Mouse (Mus musculus): ENCODE results near the gene H2al1g.
"Not testable (repeated sequence)": the region's sequence is repeated elsewhere in the genome, so short reads cannot be mapped to it uniquely, and the experiment has no call there.

H2al1g gene

DNA sequence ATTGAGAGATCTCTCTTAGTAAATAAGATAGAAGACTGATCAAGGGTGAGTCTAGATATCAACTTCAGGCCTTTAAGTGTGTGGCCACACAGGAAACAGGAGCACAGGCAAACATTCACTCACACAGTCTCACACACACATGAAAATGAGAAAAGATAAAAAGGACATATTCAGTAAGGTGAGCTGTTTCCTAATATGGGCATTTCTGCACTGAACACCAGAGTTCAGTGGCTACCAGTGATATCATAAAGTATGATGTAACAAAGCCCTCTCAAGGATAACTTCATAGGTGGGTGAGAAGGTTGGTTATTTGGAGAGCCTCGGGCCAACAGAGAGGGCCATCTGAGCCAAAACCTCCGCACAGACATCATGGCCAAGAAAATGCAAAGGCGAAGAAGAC, at the start of gene H2al1g:
H2al1g (plus strand) TSS at position 301 of the 400 bp plus-strand sequence.
- DNase-seq = not testable (repeated sequence)

DNA sequence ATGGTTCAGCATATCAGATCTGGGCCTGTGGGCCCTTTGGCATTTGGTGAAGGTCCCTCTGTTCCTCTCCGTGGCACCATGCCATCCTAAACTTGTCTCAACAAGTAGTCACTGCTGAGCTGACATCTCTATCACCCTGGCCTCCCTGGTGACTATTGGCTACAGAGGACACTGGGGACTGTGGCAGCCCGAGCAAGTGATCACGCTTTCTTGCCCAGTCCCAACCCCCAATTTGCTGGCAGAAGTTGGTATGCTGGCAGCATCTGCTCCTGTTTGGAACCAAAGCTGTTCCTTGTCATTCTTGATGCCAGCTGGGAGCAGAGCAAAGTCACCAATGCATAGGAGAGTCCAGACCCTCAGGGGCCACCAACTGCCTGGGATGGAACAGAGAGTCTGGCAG, 49.0 kb upstream of the H2al1g start:
- DNase-seq = no peak

DNA sequence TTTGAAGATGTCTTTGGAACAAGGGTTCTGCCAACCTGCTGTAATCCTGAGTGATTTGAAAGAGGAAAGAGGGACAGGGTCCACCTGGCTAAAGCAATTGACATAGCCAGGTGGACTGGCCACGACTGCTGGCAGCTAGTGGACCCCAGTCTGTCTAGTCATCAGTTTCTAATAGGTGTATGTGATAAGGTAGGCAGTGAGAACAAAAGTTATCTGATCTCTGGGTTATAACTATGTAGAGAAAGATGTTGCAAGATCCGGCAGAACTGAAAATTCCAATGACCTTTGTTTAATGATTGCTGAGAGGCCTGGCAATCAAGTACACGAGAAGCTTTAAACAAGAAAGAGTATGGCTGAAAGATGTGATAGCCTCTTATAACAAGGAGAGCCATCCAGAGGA, 44.9 kb upstream of the H2al1g start:
- no peak for DNase-seq

DNA sequence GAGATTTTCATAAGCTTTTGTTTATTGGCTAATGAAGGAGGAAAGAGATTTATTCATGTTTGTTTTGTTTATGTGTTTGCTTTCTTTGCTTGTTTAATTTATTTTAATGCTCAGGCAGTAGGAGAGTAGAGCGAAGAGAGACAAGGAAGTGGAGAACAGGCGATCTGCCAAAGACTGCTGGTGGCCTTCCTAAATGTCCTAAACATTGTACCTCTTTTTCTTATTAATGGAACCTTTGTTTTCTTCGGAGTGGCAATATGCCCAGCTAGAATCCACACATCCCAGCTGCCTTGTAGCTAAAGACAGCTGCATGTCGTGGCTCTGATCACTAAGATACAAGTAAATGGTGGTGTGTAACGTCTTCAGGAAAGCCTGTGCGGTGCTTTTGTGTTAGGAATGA, 41.0 kb upstream of the H2al1g start:
- DNase-seq = no peak

DNA sequence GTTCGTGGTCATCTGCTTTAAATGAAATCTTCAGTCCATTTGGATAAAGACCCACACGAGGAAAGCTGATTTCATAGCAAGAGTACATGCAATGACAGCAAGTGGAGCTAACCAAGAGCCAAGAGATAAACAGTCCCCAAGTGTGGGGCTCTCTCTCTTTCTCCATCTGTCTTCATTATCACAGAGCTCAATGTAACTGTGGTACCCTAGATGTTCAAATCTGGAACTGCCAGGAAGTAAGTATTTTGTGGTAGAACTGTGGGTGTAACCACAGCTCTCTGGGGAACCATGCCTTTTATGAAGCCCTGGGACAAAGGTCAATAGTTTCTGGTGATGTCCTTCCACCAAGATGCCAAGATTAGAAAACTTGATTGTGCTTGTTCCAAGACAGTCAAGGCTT, 37.3 kb upstream of the H2al1g start:
- DNase-seq = no peak

DNA sequence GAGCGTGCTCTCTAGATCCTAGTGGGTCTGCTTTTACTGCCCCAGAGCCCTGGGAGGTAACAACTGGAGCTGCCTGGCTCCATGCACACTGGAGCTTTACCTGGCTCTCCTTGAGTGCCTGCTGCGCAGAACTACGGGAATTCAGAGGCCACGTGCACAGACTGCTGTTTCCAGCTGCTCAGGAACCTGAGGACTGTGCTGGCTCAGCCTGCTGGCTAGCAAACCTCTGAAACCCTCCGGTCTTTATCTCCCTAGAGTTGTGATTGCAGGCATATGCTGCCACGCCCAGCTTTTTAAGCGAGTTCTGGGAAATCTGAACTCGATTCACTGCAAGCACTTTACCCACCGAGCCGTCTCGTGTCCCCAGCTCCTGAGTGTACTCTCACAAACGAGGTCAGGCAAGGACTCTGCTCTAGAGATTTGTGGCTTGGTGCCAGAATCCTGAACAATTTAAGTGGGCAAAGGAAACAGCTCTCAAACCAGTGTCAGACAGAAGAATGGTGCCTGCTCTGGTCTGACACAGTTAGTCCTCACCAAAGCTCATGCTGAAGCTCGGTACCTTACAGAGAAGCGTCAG, 29.7 kb upstream of the H2al1g start:
- peak; percentile 19 for DNase-seq

DNA sequence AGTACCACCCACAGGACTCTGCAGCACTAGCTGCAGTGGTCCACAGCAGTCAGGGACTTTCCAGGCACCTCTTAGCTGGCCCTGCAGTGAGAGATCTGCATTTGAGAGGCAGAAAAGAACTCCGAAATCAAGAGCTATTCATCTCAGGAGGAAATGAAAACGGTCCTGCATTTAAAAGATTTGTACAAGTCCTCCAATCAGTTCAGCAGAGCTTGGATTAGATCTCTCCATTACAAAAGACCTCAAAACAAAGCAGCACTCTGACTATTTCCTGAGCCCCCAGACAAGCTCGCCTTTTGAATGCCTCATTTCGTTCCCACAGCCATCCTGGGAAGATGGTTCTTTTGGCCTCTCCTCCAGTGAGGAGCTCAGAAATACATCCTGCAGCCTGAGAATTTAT, 28.8 kb upstream of the H2al1g start:
- DNase-seq = no peak

DNA sequence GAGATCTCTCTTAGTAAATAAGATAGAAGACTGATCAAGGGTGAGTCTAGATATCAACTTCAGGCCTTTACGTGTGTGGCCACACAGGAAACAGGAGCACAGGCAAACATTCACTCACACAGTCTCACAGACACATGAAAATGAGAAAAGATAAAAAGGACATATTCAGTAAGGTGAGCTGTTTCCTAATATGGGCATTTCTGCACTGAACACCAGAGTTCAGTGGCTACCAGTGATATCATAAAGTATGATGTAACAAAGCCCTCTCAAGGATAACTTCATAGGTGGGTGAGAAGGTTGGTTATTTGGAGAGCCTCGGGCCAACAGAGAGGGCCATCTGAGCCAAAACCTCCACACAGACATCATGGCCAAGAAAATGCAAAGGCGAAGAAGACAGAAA, 19.1 kb upstream of the H2al1g start, which contains the start of gene H2al1a:
H2al1a (plus strand) TSS at position 301 of the 400 bp plus-strand sequence.
- not testable (repeated sequence) for DNase-seq

DNA sequence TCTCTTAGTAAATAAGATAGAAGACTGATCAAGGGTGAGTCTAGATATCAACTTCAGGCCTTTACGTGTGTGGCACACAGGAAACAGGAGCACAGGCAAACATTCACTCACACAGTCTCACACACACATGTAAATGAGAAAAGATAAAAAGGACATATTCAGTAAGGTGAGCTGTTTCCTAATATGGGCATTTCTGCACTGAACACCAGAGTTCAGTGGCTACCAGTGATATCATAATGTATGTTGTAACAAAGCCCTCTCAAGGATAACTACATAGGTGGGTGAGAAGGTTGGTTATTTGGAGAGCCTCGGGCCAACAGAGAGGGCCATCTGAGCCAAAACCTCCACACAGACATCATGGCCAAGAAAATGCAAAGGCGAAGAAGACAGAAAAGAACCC, 15.9 kb upstream of the H2al1g start, which contains the start of gene H2al1b:
H2al1b (plus strand) TSS at position 301 of the 400 bp plus-strand sequence.
- DNase-seq = not testable (repeated sequence)

DNA sequence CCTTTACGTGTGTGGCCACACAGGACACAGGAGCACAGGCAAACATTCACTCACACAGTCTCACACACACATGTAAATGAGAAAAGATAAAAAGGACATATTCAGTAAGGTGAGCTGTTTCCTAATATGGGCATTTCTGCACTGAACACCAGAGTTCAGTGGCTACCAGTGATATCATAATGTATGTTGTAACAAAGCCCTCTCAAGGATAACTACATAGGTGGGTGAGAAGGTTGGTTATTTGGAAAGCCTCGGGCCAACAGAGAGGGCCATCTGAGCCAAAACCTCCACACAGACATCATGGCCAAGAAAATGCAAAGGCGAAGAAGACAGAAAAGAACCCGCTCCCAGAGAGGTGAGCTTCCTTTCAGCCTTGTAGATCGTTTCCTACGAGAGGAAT, 12.7 kb upstream of the H2al1g start, which contains the start of gene H2al1c:
H2al1c (plus strand) TSS at position 301 of the 400 bp plus-strand sequence.
- not testable (repeated sequence) for DNase-seq

DNA sequence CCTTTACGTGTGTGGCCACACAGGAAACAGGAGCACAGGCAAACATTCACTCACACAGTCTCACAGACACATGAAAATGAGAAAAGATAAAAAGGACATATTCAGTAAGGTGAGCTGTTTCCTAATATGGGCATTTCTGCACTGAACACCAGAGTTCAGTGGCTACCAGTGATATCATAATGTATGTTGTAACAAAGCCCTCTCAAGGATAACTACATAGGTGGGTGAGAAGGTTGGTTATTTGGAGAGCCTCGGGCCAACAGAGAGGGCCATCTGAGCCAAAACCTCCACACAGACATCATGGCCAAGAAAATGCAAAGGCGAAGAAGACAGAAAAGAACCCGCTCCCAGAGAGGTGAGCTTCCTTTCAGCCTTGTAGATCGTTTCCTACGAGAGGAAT, 9.5 kb upstream of the H2al1g start, which contains the start of gene H2al1d:
H2al1d (plus strand) TSS at position 301 of the 400 bp plus-strand sequence.
- DNase-seq = not testable (repeated sequence)

DNA sequence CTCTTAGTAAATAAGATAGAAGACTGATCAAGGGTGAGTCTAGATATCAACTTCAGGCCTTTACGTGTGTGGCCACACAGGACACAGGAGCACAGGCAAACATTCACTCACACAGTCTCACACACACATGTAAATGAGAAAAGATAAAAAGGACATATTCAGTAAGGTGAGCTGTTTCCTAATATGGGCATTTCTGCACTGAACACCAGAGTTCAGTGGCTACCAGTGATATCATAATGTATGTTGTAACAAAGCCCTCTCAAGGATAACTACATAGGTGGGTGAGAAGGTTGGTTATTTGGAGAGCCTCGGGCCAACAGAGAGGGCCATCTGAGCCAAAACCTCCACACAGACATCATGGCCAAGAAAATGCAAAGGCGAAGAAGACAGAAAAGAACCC, 6.4 kb upstream of the H2al1g start, which contains the start of gene H2al1e:
H2al1e (plus strand) TSS at position 301 of the 400 bp plus-strand sequence.
- not testable (repeated sequence) for DNase-seq

DNA sequence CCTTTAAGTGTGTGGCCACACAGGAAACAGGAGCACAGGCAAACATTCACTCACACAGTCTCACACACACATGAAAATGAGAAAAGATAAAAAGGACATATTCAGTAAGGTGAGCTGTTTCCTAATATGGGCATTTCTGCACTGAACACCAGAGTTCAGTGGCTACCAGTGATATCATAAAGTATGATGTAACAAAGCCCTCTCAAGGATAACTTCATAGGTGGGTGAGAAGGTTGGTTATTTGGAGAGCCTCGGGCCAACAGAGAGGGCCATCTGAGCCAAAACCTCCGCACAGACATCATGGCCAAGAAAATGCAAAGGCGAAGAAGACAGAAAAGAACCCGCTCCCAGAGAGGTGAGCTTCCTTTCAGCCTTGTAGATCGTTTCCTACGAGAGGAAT, 3.2 kb upstream of the H2al1g start, which contains the start of gene H2al1f:
H2al1f (plus strand) TSS at position 301 of the 400 bp plus-strand sequence.
- DNase-seq = not testable (repeated sequence)

DNA sequence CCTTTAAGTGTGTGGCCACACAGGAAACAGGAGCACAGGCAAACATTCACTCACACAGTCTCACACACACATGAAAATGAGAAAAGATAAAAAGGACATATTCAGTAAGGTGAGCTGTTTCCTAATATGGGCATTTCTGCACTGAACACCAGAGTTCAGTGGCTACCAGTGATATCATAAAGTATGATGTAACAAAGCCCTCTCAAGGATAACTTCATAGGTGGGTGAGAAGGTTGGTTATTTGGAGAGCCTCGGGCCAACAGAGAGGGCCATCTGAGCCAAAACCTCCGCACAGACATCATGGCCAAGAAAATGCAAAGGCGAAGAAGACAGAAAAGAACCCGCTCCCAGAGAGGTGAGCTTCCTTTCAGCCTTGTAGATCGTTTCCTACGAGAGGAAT, 3.1 kb downstream of the H2al1g start, which contains the start of gene H2al1h:
H2al1h (plus strand) TSS at position 301 of the 400 bp plus-strand sequence.
- DNase-seq = not testable (repeated sequence)

DNA sequence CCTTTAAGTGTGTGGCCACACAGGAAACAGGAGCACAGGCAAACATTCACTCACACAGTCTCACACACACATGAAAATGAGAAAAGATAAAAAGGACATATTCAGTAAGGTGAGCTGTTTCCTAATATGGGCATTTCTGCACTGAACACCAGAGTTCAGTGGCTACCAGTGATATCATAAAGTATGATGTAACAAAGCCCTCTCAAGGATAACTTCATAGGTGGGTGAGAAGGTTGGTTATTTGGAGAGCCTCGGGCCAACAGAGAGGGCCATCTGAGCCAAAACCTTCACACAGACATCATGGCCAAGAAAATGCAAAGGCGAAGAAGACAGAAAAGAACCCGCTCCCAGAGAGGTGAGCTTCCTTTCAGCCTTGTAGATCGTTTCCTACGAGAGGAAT, 6.3 kb downstream of the H2al1g start, which contains the start of gene H2al1i:
H2al1i (plus strand) TSS at position 301 of the 400 bp plus-strand sequence.
- not testable (repeated sequence) for DNase-seq

DNA sequence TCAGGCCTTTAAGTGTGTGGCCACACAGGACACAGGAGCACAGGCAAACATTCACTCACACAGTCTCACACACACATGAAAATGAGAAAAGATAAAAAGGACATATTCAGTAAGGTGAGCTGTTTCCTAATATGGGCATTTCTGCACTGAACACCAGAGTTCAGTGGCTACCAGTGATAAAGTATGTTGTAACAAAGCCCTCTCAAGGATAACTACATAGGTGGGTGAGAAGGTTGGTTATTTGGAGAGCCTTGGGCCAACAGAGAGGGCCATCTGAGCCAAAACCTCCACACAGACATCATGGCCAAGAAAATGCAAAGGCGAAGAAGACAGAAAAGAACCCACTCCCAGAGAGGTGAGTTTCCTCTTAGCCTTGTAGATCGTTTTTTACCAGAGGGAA, 9.5 kb downstream of the H2al1g start, which contains the start of gene H2al1j:
H2al1j (plus strand) TSS at position 301 of the 400 bp plus-strand sequence.
- DNase-seq = not testable (repeated sequence)

DNA sequence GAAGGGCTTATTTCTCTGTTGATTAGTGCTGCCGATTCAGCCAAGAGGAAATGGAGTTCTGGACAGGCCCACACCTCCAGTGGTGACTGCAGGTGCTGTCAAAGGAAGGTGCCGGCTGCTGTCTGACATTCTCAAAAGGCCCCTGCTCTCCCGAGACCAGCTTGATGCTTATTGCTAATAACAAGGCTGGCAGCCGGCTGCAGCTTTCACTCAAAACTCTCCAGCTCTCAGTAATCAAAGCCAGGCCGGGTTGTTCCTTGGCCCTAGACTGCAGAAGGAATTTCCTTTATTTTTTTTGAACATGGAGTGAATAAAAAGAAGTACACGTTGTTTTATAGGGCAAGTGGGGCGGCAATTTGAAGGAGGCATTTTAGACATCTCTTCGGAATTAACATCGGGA, 27.7 kb downstream of the H2al1g start:
- DNase-seq = no peak

DNA sequence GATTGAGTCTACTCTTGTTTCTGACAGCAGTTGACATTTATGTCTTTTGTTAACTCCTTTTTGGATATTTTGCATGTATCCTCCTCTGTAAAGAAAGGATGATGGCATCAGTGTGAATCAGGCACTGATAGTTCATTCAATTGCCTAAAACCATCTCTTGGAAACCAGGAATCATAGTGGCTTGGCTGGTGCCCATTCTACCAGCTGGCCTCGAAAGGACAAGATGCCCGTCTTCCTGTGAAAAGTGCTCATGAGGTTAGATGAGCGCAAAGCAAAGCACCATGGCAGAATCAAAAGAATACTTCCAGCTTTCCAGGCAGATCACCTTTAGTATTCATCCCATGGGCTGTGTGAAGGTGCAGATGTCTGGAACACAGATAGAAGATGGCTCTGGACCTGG, 28.7 kb downstream of the H2al1g start:
- DNase-seq = no peak

DNA sequence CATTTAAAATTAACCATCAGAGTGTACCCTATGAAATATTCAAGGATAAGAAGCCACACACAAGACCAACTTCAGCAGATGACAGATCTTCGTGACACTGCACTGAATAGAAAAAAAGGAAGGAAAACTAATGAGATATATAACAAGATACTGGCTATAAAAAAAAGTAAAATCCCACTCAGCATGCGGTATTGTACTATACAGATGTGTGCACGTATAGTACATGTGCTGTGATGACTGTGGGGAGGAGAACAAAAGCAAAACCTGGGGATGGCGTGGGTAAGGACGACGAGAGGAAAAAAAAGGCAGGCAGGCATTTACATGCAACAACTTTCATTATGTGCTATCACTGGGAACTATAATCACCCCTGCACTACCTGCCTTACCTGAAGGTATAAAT, 42.8 kb downstream of the H2al1g start:
- no peak for DNase-seq

DNA sequence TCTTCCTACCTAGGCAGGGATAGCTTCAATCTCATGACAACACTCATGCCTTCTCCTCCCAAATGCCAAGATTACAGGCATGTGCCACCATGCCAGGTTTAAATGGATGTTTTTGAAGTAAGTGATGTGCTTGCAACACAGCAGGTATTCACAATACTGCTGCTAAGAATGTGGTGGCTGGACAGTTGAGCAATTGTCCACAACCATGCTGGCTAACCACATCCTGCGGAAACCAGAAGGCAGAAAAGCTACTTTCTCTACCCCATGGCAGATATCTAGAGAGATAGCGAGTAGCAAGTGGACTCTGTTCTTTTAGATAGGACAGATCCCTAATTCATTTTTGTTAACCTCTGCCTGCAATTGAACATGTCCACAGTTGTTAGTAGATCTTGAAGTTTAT, 43.2 kb downstream of the H2al1g start:
- DNase-seq = no peak

DNA sequence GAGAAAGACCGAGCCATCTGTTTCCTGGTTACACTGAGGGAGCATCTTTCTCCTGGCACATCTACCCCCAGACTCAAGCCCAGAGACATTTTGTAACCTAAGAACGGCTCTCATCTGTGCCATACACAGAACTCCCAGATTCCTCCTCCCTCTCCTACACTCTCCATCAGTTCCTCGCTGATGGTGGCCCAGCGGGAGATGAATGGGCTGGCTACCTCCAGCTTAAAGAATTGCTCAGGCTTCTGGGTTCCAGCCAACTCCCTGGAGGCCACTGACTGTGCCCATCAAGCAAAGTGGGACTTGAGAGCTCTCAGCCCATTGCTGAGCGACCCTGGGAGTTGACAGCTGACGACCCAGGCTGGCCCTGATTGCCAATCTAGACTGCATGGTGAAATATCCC, 45.8 kb downstream of the H2al1g start:
- no peak for DNase-seq

DNA sequence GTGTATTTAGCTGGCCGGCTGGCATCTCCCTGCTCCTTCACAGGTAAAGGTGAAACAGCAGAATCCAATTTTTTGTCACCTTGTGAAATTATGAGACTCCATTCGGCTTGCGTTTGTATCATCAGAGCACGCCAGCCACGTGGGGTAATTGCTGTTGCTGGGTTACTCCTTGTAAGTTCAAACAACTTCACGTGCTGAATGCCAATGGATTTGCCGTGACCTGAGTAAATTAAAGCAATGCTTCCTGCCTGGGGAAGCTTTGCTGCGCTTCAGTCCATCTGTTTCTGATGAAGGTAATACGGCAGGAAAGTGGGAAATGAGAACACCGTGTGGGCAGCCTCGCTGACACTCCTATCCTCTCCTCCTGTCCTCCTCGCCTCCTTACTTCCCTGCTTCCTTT, 47.1 kb downstream of the H2al1g start:
- DNase-seq = no peak
